Mouse (Mus musculus) left cerebral cortex, postnatal 4 days (tissue): ENCODE measurements at regions not wholly inside any gene's neighbourhood (a gene's known extent, or its start where the extent isn't known, plus 50 kb on each side); places are given as distances from the start of the nearest gene placed in this dataset.

Source experiments
- DNase-seq: peaks from one replicate; pipeline ENCODE4 v3.0.0-alpha.2; 2022
- intact Hi-C: fragments of 180-260 bp; cut with DNase I; formaldehyde crosslinking; loops from one replicate; pipeline ENCODE4 v1.15.1; 2025

GRCm38 (mm10) chr8:109399616-109400015 lies 94.2 kb upstream of the Pmfbp1 start:
- intact Hi-C loops = no loop called here
- DNase-seq = no peak

GRCm38 (mm10) chr8:109400192-109400591 lies 93.6 kb upstream of the Pmfbp1 start:
- intact Hi-C loops = no loop called here
- no peak for DNase-seq

- intact Hi-C loops = no loop called here
- peak; percentile 22 for DNase-seq
These were observed 85.9 kb upstream of the Pmfbp1 start for GRCm38 (mm10) chr8:109407913-109408312.

GRCm38 (mm10) chr8:109410531-109410930 lies 83.3 kb upstream of the Pmfbp1 start:
- DNase-seq = no peak
- intact Hi-C loops = loop anchor here (10.0 kb wide), 1 partner anchor 56 kb away; no protein-coding TSS in a partner anchor

GRCm38 (mm10) chr8:109413386-109413785 lies 80.4 kb upstream of the Pmfbp1 start:
- no peak for DNase-seq
- intact Hi-C loops = loop anchor here (10.0 kb wide), 1 partner anchor 59 kb away; no protein-coding TSS in a partner anchor

GRCm38 (mm10) chr8:109415315-109415714 lies 78.5 kb upstream of the Pmfbp1 start:
- intact Hi-C loops = loop anchor here (10.0 kb wide), 1 partner anchor 61 kb away; no protein-coding TSS in a partner anchor
- DNase-seq = no peak

GRCm38 (mm10) chr8:109415906-109416305 lies 77.9 kb upstream of the Pmfbp1 start:
- intact Hi-C loops = loop anchor here (2.0 to 10.0 kb wide), 2 partner anchors 61 to 165 kb away; no protein-coding TSS in a partner anchor
- peak; percentile 61 for DNase-seq

- intact Hi-C loops = loop anchor here (2.0 to 10.0 kb wide), 2 partner anchors 62 to 166 kb away; no protein-coding TSS in a partner anchor
- peak; percentile 12 for DNase-seq
These were observed 77.3 kb upstream of the Pmfbp1 start for GRCm38 (mm10) chr8:109416327-109417100.

- intact Hi-C loops = loop anchor here (2.0 to 10.0 kb wide), 2 partner anchors 62 to 166 kb away; no protein-coding TSS in a partner anchor
- DNase-seq = peak; percentile 49
These were observed 76.6 kb upstream of the Pmfbp1 start for GRCm38 (mm10) chr8:109417222-109417621.

GRCm38 (mm10) chr8:109417971-109418370 lies 75.9 kb upstream of the Pmfbp1 start:
- DNase-seq = no peak
- intact Hi-C loops = loop anchor here (2.0 to 10.0 kb wide), 2 partner anchors 63 to 167 kb away; no protein-coding TSS in a partner anchor

GRCm38 (mm10) chr8:109419029-109419596 lies 74.7 kb upstream of the Pmfbp1 start:
- DNase-seq = no peak
- intact Hi-C loops = loop anchor here (10.0 kb wide), 1 partner anchor 64 kb away; no protein-coding TSS in a partner anchor

GRCm38 (mm10) chr8:109424004-109424403 lies 69.8 kb upstream of the Pmfbp1 start:
- DNase-seq = no peak
- intact Hi-C loops = no loop called here

GRCm38 (mm10) chr8:109428551-109428950 lies 65.3 kb upstream of the Pmfbp1 start:
- intact Hi-C loops = no loop called here
- DNase-seq = no peak

GRCm38 (mm10) chr8:109434538-109434937 lies 59.3 kb upstream of the Pmfbp1 start:
- intact Hi-C loops = no loop called here
- DNase-seq = no peak

- no peak for DNase-seq
- intact Hi-C loops = no loop called here
These were observed 57.8 kb upstream of the Pmfbp1 start for GRCm38 (mm10) chr8:109436056-109436455.

GRCm38 (mm10) chr8:109436830-109437567 lies 56.8 kb upstream of the Pmfbp1 start:
- intact Hi-C loops = no loop called here
- peak; percentile 64 for DNase-seq

GRCm38 (mm10) chr8:109438531-109438930 lies 55.3 kb upstream of the Pmfbp1 start:
- DNase-seq = no peak
- intact Hi-C loops = no loop called here
